Mouse (Mus musculus): ENCODE measurements around the gene Neurl4.
A peak's percentile ranks its signal among the peaks of the same experiment; 100 is the strongest.

Neurl4 gene

DNA sequence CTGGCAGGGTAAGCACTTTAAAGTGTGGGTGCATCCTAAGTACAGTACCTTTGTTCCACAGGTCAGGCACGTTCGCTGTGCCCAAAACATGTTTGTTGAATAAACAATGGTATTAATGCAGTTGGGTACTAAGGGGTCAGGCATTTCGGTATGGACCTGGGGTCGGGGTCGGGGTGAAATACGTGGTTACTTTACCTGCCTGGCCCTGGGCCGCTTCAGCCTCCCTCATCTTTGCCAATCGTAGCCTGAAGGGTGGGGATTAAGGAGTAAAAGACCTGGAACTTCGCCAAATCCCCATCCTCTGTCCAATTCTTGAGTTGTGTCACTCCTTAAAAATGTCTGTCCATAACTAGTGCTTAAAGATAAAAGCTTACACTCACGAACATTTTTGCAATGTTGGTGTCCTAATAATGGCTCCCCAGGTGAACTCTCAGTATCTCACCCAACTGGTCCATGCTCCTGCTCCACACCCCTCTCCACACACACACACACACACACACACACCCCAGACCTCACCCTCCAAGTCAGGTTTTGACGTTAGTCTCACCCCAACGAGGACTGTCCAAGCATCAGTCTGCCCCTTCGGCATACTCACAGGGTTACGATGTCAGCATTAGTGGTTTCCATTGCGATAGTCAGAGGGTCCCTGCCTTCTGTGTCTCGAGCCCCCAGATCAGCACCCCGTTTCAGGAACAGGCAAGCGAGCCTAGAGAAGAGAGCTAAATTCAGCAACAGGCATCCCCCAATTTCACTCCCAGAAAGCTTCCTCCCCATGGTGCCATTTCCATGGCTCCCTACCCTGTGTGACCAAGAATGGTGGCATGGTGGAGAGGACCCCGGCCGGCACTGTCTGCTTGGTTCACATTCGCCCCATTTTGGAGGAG lies 18.8 kb upstream of the Neurl4 start:
- no peak for DNase-seq (ENCODE audit: low spot score in 2 of 2)

DNA sequence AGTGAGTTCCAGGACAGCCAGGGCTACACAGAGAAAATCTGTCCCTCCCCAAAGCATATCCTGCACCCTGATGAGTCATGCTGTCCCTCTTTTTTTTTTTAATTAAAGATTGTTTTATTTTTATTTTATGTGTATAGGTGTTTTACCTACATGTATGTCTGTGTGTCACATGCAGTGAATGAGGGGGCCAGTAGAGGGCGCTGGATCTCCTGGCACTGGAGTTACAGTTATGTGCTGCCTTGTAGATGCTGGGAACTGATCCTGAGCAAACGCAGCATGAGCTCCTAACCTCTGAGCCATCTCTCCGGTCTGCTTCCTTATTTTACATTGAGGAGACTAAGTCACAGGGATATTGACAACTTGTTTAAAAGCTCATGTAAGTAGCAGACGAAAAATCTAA lies 17.8 kb upstream of the Neurl4 start:
- no peak for DNase-seq (ENCODE audit: low spot score in 2 of 2)

DNA sequence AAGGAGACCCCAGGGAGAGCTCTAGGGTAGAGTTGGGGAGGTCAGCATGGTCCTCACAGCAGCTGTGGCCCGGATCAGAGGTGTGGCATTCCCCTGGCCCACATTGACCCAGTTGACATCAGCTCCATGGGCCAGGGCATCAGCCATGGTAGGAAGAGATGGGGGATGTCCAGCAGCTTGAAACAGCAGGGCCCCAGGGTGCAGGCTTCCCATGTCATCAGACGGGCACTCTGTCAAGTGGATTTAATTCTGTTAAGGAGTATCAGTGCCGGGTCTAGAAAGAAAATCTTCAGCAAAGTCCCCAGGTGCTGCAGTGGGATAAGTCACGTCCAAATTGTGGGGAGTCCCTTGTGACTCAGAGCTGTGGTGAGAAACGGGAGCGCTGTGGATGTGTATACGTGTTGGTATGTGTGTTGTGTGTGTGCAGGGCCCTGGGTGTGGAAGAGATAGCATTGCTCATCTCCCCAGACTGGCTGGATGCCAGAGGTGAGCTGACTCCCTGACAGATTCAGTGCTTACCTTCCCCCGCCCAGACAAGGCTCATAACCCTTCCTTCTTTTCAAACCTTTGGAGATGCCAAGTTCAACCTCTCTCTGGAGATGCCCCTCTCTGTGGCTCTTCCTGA lies 17.2 kb upstream of the Neurl4 start:
- no peak for DNase-seq (ENCODE audit: low spot score in 2 of 2)

DNA sequence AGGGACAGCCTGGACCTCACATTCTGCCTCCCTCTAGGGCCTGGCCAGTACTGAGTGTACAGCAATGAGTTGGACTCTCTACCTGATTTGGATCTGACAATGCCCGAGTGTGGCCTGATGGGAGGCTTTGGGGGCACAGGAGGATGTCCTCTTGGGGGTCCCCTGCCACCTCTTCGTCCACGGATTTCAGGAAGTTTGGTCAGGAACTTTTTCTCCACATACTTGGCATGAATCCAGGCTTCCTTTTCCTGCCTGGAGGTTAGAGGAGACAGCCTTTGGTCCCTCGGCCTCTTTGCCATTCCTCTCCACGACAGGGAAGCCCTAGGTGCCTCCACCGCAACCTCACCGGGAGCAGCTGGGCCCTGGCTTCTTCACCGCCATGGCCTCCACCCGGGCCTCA lies 16.6 kb upstream of the Neurl4 start:
- DNase-seq (ENCODE audit: low spot score in 2 of 2): no peak

DNA sequence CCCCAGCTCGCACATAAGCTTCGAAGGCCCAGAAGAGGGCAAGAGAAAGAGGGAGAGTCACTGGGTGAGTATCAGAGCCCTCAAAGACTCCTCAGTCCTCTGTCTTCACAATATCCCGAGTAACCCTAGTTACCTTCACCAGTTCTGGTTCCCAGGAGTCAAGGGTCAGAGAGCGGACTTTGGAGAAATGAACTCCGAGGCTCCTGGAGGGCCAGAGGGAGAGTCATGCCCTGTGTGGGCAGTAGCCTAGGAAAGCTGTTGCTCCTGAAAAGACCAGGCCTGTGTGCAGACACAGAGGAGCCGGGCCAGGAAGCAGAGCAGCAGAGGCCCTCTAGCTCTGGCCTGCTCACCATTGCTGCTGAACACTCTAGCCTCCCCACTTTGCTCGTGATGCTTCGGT lies 16.2 kb upstream of the Neurl4 start:
- no peak for DNase-seq (ENCODE audit: low spot score in 2 of 2)

DNA sequence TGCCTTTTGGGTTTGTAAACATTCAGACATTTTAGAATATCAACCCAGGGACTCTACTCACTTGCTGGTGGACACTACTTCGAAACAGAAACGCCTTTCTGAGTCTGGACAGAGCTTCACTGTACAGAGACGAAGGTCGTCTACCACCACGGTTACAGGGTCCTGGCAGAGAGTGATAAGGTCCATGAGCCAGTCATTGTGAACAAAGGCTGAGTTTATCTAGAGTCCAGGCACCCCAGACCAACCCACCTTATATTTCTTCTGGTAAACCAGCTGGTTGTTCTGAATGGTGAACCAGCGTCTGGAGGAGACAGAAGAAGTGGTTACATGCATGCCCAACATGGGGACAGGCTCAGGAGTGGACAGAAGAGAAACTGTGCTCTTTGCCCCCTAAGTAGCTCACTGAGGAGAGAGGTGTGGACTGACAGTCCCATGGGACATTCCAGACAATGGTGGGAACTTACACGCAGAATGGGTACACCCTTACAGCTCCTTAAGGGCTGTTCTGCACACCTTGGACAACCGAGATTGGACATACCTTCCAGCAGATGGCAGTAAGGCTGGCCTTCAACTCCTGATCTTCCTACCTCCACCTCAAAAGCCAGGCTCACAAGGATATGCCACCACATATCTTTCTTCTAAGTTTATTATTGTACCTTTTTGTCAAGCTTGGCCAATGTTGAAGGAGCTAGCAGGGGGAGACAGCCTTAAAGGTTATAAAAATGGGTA lies 13.8 kb upstream of the Neurl4 start:
- DNase-seq (ENCODE audit: low spot score in 2 of 2): no peak

DNA sequence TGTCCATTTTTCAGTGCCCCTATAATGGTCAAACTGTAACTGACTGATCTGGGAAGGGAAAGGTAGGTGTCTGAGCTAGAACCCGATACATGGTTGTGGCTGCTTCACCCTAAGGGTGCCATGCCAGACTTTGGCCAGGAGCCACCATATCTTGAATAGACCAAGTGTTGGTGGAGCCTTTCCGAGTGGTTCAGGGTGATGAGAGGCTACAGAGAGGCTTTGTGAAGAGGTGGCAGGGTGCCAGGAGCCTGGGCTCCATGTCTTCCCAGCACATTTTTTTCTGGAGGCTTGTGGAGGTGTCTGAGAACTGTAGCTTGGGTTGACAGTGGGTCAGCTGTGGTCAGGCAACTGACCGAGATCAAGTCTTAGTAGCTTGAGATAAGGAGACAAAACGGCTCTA lies 9.4 kb upstream of the Neurl4 start:
- no peak for DNase-seq (ENCODE audit: low spot score in 2 of 2)

DNA sequence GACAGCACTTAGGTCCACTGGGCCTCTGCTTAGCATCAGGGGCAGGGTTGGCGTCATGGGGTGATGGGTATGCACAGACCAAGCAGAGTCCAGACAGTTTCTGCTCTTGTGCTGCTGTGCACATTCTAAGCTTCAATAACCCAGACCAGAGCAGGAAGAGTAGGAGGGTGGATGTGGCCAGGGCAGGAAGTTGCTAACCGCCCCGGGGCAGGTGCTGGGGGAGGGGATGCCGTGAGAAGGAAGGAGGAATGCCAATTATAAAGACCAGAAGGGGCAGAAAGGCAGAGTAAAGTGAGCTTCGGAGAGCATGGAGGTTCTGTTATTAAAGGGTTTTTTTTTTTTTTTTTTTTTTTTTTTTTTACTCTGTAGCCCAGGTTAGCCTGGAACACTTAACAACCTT lies 6.2 kb upstream of the Neurl4 start:
- no peak for DNase-seq (ENCODE audit: low spot score in 2 of 2)

DNA sequence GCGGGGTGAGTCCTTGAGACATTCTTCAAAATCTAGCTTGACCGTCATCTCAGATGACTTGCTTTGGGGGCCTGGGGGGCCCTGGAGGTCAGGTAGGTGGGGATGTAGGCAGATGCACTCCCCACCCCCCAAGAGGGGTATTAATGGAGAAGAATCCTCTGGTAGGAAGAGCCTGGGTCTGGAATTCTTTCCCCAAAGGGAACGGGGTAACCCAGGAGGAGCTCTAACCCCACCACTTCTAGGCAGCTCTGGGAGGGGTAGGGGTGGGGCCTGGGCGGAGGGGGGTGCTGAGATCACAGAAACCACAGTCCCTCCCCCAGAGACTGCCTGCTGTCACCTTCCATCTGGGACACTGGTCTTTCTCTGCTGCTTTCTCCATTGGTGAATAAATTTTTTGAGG lies 5.6 kb upstream of the Neurl4 start, which contains the start of gene Acap1:
Gene Acap1 (minus strand): TSS at position 249 of the 400 bp plus-strand sequence.
- no peak for DNase-seq (ENCODE audit: low spot score in 2 of 2)

DNA sequence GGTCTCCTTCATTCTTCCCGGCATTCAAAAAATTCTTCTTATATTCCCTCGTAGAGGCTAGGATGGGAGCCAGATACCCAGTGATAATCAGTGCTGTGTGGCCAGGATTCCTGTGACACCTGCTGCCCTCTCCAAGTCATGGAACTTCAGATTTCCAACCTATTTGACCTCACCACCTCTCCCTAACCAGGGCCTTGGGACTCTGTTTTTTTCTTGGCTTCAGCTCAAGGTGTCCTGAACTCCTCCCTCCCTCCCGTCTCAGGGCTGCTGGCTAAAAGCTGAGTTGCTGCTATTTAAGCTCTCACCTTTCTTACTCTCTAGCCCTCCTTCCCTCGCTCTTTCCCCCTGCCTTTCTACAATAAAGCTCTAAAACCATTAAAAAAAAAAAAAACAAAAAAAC lies 1.0 kb upstream of the Neurl4 start:
- DNase-seq (ENCODE audit: low spot score in 2 of 2): no peak

DNA sequence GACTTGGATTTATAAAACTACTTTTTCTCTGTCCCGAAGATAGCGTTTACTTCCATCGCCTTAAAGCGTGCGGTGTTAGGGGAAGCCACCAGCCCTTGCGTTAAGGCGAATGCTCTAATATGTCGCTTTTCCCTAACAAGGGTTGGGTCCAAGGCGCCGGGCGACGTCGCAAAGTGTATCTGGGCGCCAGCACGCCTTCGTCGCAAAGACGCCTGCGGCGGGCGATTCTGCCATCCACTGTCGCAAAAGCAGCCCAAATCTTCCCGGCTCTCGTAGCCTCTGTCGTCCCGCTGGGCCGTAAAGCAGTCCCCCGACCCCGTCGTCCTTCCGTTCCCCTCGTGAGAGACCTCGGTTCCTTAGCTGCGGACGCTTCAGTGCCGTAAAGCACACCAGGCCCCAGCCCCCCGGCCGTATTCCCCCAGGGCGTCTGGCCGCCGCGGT lies 554 bp downstream of the Neurl4 start:
- DNase-seq (ENCODE audit: low spot score in 2 of 2): peak; percentile 97 to 98

DNA sequence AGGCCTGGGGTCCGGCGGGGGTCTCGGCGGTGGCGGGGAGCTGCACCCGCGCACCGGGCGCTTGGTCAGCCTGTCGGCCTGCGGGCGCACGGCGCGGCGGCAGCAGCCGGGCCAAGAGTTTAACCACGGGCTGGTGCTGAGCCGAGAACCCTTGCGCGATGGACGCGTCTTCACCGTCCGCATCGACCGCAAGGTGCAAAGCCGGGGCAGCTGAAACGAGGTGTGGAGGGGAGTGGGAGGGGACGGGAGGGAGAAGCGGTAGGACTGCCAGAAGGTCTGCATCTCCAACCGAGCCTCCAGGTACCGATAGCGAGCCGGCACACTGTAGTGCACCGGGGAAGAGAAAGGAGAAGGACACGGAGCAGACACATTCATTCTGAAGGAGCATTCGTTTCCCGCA lies 1.1 kb downstream of the Neurl4 start:
- no peak for DNase-seq (ENCODE audit: low spot score in 2 of 2)

DNA sequence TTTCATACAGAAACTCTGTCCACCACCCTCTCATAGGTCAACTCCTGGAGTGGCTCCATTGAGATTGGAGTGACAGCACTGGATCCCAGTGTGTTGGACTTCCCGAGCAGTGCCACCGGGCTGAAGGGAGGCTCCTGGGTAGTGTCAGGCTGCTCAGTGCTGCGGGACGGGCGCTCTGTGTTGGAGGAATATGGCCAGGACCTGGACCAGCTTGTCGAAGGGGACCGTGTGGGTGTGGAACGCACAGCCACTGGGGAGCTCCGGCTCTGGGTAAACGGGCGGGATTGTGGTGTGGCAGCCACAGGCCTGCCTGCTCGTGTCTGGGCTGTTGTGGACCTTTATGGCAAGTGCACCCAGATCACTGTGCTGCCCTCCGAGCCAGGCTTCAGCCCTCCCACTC lies 2.1 kb downstream of the Neurl4 start:
- no peak for DNase-seq (ENCODE audit: low spot score in 2 of 2)

DNA sequence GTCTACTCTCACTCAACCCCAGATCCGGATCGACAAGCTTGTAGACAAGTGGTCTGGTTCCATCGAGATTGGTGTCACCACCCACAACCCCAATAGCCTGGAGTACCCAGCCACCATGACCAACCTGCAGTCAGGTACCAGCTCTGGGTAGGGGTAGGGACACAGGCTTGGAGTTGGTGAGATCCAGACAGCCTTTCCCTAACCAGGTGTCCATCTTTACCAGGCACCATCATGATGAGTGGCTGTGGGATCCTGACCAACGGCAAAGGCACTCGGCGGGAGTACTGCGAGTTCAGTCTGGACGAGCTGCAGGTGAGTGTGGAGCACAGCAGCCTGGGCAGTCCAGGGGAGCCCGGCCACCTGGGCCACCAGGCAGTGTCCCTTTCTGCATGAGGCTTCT lies 3.4 kb downstream of the Neurl4 start:
- DNase-seq (ENCODE audit: low spot score in 2 of 2): no peak

DNA sequence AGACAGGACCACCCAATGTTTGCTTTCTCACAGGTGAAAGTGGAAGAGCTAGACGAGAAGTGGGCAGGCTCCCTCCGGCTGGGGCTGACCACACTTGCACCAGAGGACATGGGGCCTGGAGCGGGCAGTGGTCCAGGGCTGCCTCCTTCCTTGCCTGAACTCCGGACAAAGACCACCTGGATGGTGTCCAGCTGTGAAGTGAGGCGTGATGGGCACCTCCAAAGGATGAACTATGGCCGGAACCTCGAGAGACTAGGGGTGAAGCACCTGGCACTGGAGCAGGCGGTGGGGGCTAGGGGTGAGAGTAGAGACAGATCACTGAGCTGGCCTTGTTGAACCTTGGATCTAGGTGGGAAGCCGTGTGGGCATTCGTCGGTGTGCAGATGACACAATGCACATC lies 7.8 kb downstream of the Neurl4 start:
- DNase-seq (ENCODE audit: low spot score in 2 of 2): no peak

DNA sequence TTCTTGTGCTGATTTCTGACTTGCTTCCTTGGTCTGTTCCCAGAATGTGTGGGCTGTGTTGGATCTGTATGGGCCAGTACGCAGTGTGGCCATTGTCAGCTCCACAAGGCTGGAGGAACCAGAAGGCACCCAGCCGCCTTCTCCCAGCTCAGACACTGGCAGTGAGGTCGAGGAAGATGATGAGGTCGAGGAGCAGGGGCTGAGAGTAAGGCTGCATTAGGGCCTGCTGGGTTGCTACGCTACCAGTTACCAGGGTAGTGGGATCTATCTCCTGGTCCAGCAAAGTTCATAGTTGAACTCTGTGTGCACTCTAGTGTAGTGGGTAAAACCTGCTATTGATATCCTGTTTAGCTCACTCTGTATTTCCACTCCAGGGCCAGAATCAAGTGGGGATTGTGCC lies 8.3 kb downstream of the Neurl4 start:
- no peak for DNase-seq (ENCODE audit: low spot score in 2 of 2)

DNA sequence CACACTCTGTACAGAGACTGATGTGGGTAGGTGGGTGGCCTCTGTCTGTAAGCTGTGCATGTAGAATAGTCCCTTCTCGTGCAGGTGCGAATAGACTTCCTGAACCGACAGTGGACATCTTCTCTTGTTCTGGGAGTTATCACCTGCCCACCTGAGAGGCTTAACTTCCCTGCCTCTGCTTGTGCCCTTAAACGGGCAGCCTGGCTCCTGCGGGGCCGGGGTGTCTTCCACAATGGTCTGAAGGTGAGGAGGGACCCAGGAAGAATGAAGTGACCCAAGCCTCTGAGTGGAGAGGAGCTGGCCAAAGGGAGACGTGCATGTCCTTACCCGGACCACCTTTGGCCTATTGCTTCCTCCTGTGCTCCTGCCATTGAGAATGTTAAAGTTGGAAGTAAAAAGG lies 9.3 kb downstream of the Neurl4 start:
- no peak for DNase-seq (ENCODE audit: low spot score in 2 of 2)

DNA sequence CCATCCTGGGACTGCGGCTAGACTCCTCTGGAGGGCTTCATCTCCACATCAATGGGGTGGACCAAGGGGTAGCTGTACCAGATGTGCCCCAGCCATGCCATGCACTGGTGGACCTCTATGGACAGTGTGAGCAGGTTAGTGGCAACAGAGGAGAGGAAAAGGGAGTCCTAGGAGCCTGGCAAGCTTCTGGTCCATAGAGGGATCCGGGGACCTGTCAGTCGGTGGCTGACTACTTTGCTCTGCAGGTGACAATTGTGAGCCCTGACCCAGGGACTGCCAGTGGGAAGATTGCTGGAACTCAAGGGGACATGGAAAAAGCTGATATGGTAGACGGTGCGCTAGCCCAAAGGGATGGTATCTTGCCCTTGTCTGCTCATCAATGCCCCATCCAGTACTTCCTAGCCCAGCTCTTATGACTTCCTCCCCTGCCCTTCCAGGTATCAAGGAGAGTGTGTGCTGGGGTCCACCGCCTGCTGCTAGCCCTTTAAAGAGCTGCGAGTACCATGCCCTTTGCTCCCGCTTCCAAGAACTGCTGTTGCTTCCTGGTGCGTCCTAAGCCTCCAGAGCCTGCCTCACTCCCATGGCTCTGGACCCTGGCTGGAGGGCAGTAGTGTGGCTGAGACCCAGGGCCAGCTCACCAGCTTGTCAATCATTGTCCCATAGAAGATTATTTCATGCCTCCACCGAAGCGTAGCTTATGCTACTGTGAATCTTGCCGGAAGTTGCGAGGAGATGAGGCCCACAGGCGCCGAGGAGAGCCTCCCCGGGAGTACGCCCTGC lies 10.1 kb downstream of the Neurl4 start:
- no peak for DNase-seq (ENCODE audit: low spot score in 2 of 2)

DNA sequence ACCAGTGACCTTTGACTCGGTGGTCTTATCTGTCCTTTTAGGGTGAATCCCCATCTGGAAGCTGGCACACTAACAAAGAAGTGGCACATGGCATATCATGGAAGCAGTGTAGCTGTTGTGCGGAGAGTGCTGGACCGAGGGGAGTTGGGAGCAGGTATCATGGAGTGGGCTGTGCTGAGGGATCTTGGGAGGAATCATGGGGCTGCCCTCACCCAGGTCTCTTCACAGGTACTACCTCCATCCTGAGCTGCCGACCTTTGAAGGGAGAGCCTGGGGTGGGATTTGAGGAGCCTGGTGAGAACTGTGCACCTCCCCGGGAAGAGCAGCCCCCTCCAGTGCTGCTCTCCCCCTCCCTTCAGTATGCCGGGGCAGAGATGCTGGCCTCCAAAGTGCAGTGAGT lies 10.8 kb downstream of the Neurl4 start:
- DNase-seq (ENCODE audit: low spot score in 2 of 2): no peak

DNA sequence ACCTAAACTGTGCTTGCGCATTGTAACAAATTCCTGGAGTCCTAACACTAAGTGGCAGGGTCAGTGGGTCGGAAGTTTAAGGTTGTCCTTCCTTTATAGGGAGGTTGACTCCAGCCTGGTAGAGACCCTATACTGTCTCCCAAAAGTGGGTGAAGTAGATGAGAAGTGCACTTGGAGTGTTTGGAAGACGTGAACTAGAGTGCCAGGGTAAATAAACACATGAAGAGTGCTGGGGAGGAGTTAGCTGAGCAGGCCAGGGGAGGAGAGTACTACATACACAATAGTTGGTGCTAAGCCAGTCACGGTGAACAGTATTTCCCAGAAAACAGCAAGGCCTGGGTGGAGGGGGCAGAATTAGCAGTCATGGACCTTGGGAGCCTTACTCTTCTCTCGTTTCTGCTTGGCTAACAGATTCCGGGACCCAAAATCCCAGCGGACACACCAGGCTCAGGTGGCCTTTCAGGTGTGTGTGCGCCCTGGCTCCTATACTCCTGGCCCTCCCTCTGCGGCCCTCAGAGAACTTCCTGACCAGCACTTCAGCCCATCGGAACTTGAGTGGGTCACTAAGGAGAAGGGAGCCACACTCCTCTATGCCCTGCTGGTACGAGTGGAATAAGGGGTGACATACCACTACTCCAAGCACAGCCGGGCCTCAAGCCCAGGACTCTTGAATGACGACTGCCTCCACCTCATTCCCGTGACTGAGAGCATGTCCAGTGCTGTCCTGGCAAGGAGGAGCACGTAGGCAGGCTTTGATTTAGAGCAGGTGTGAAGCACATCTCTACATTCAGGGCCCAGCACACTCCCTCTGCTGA lies 12.1 kb downstream of the Neurl4 start:
- no peak for DNase-seq (ENCODE audit: low spot score in 2 of 2)

All from frontal cortex, postnatal 10 days (tissue).